8 mouse cellular contexts compared by ENCODE assay signal in genomic region chr4:45529201-45529985, GRCm38 (mm10). TPM values are rescaled to one million over a fixed set of nuclear protein-coding genes. Genes with fewer than 3 reads are reported as not detected.
DNase-seq lines count a peak whose midpoint lies in the region; ATAC-seq and TF ChIP-seq lines count a peak whose summit lies in the region.

No protein-coding gene starts in this region.

- TF ChIP-seq POLR2A in cortical plate, adult 2 months (IDR thresholded peaks at IDR 0.05; ENCODE audit: extremely low read depth, insufficient read depth, low read length) = no peak

- peak; percentile 37; the same call in 1 of the 2 replicates for TF ChIP-seq EP300 in liver, embryonic 14.5 days (IDR thresholded peaks at IDR 0.05; ENCODE audit: low read depth)

- H3K9ac ChIP-seq in hindbrain, embryonic 12.5 days = peak overlapping the region; percentile 85
- H3K9ac ChIP-seq in liver, embryonic 14.5 days (replicated peaks) = peak overlapping the region; percentile 97
- H3K9ac ChIP-seq in stomach, embryonic 16.5 days (ENCODE audit: low read length) = peak overlapping the region; percentile 95

- no peaks in the 10 kb centered on the region for H3K36me3 ChIP-seq in hindbrain, embryonic 12.5 days
- H3K36me3 ChIP-seq in liver, embryonic 14.5 days (replicated peaks; ENCODE audit: control insufficient read depth, insufficient read depth, low read depth) = peaks cover 5% of the 10 kb centered on the region; the same call in 1 of the 2 replicates
- H3K36me3 ChIP-seq in stomach, embryonic 16.5 days (ENCODE audit: control insufficient read depth, insufficient read depth, low read length) = 0 out of 2 replicates have a peak, but pooled peaks cover 2% of the 10 kb centered on the region

- H3K4me2 ChIP-seq in hindbrain, embryonic 12.5 days (replicated peaks) = peak overlapping the region; percentile 92
- peak overlapping the region; percentile 99 for H3K4me2 ChIP-seq in liver, embryonic 14.5 days (ENCODE audit: low read depth)
- peak overlapping the region; percentile 98 for H3K4me2 ChIP-seq in stomach, embryonic 16.5 days (ENCODE audit: low read depth, low read length)

- no peak for TF ChIP-seq CTCF in cortical plate, adult 2 months (IDR thresholded peaks at IDR 0.05; ENCODE audit: extremely low read depth, insufficient read depth, low read length)
- TF ChIP-seq CTCF in liver, embryonic 14.5 days (IDR thresholded peaks at IDR 0.05; ENCODE audit: low read depth) = no peak

- WGBS in hindbrain, embryonic 12.5 days = under 1% methylated on average over 54 of the region's 71 CpGs
- under 1% methylated on average over 68 of the region's 71 CpGs for whole genome bisulfite sequencing in liver, embryonic 14.5 days (ENCODE audit: insufficient replicate concordance)
- whole genome bisulfite sequencing in stomach, embryonic 16.5 days = under 1% methylated on average over 66 of the region's 71 CpGs

- peak; percentile 32 for DNase-seq in retina, embryonic 14.5 days (ENCODE audit: low spot score)
- DNase-seq in retina, postnatal 1 day = no peak
- DNase-seq in liver, embryonic 14.5 days (ENCODE audit: low read depth in 3 of 3, low spot score in 3 of 3) = peak; percentile 66 to 73 (median 67)
- DNase-seq in adrenal gland, adult 8-10 months = no peak
- no peak for DNase-seq in gastrocnemius, adult 18-20 months (ENCODE audit: low spot score)

- H3K9me3 ChIP-seq in hindbrain, embryonic 12.5 days (replicated peaks) = no peaks in the 10 kb centered on the region
- H3K9me3 ChIP-seq in liver, embryonic 14.5 days (ENCODE audit: control insufficient read depth, low read length) = no peaks in the 10 kb centered on the region
- no peaks in the 10 kb centered on the region for H3K9me3 ChIP-seq in stomach, embryonic 16.5 days (replicated peaks; ENCODE audit: control insufficient read depth, low read length)

- ATAC-seq in hindbrain, embryonic 12.5 days (ENCODE audit: low FRiP score) = no peak
- peak; percentile 32 for ATAC-seq in liver, embryonic 14.5 days (ENCODE audit: insufficient read depth)
- no peak for ATAC-seq in stomach, embryonic 16.5 days (ENCODE audit: insufficient read depth, low FRiP score)

- no peaks in the 10 kb centered on the region for H3K4me1 ChIP-seq in cortical plate, adult 2 months (ENCODE audit: control insufficient read depth, insufficient read depth, low read length)
- H3K4me1 ChIP-seq in hindbrain, embryonic 12.5 days = peaks cover 38% of the 10 kb centered on the region
- peaks cover 29 to 39% of the 10 kb centered on the region in 2 experiments for H3K4me1 ChIP-seq in liver, embryonic 14.5 days (replicated peaks; ENCODE audit: control insufficient read depth in 2 of 2, insufficient read depth in 2 of 2, low read length in 1 of 2)
- peaks cover 28% of the 10 kb centered on the region for H3K4me1 ChIP-seq in stomach, embryonic 16.5 days (ENCODE audit: control insufficient read depth, insufficient read depth, low read length)

- H3K4me3 ChIP-seq in cortical plate, adult 2 months (ENCODE audit: insufficient read depth, low read length) = peak overlapping the region; percentile 37
- peak overlapping the region; percentile 73 for H3K4me3 ChIP-seq in hindbrain, embryonic 12.5 days
- H3K4me3 ChIP-seq in liver, embryonic 14.5 days (ENCODE audit: insufficient read depth in 1 of 2, low read depth in 2 of 2, low read length in 2 of 2) = peak overlapping the region; percentile 81 to 97
- peak overlapping the region; percentile 84 for H3K4me3 ChIP-seq in stomach, embryonic 16.5 days (replicated peaks; ENCODE audit: low read length)

- H3K27me3 ChIP-seq in hindbrain, embryonic 12.5 days = peaks cover 7% of the 10 kb centered on the region
- no peaks in the 10 kb centered on the region; the same call in none of the 2 replicates for H3K27me3 ChIP-seq in liver, embryonic 14.5 days (ENCODE audit: control insufficient read depth, insufficient read depth, low read length)
- no peaks in the 10 kb centered on the region for H3K27me3 ChIP-seq in stomach, embryonic 16.5 days (ENCODE audit: control insufficient read depth, insufficient read depth, low read length)

- no peak overlapping the region for H3K27ac ChIP-seq in cortical plate, adult 2 months (ENCODE audit: insufficient read depth, low read length)
- H3K27ac ChIP-seq in hindbrain, embryonic 12.5 days = peak overlapping the region; percentile 92
- peak overlapping the region; percentile 76 for H3K27ac ChIP-seq in liver, embryonic 14.5 days
- peak overlapping the region; percentile 95 for H3K27ac ChIP-seq in stomach, embryonic 16.5 days (ENCODE audit: low read length)

RNA-seq across cellular contexts. Expression of gene Shb, which starts 2.9 kb away (rescaled TPM):
- polyA plus RNA-seq in cortical plate, adult 2 months (2012; rRNA removed) = 9.0 and 11.4 TPM in 2 replicates
- 10.0 and 10.1 TPM in 2 replicates for polyA plus RNA-seq in hindbrain, embryonic 12.5 days (2016; fragmentation: Nextera tagmentation; extraction: Ambion mirVana)
- polyA plus RNA-seq in liver, embryonic 14.5 days (2012; rRNA removed) = 6.7 and 8.8 TPM in 2 replicates
- 5.0 and 6.6 TPM in 2 replicates for polyA plus RNA-seq in liver, embryonic 14.5 days (2014; fragmentation: Nextera tagmentation; extraction: Ambion mirVana)
- 2.1 and 2.7 TPM in 2 replicates for polyA plus RNA-seq in stomach, embryonic 16.5 days (2015; fragmentation: Nextera tagmentation; extraction: Ambion mirVana)
- 100 to 1,000 TPM in 2 of 4 experiments, 10 to 100 TPM in 2; 39.5 to 104 (median 79.0) TPM for total RNA-seq in adrenal gland, adult 8-10 months (2022)
- 1 to 10 TPM; 5.6 to 6.8 TPM for total RNA-seq in gastrocnemius, adult 18-20 months (2021)

Comparison
In these comparisons a context has a peak if more than half of its experiments do, and no peak if none do; other contexts are left out.
1. DNase-seq: peak in retina, embryonic 14.5 days (single experiment) and liver, embryonic 14.5 days (3 of 3); none in retina, postnatal 1 day (single experiment), adrenal gland, adult 8-10 months (single experiment) and gastrocnemius, adult 18-20 months (single experiment).
2. H3K4me3 ChIP-seq: peak in every context shown above with its lines; median percentile 89 in liver, embryonic 14.5 days; 84 in stomach, embryonic 16.5 days; 73 in hindbrain, embryonic 12.5 days; 37 in cortical plate, adult 2 months.
3. Peak in every context shown above with its lines, with median percentiles within 50 percentile points of each other: H3K4me2 ChIP-seq and H3K9ac ChIP-seq.